In the genomic region with DNA sequence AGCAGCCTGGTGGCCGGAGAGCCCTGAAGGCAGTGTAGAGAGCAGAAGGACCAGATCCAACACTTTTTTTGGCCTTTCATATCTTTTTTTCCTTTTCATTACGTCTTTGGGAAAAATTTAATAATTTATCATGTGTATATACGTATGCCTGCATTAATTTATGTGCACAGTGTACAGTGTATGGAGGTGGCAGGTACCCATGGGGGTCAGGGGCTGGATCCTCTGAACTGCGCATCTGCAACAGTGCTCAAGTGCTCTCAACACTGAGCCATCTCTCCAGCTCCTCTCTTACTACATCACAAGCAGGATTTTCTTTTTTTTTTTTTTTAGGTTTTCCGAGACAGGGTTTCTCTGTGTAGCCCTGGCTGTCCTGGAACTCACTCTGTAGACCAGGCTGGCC, we compare ENCODE assay signal across 28 mouse cellular contexts.
"Had no signal": no experiment of that assay in that cellular context is flagged by ENCODE, and none has a peak within 500 bp of the region (broad histone marks: within the 10 kb centered on the region; RNA-seq: fewer than 3 reads in every experiment).

No protein-coding gene starts in this region.

- H3K4me2 ChIP-seq: embryonic facial prominence, embryonic 12.5 days; embryonic facial prominence, embryonic 13.5 days; embryonic facial prominence, embryonic 15.5 days; forebrain, embryonic 12.5 days; forebrain, embryonic 13.5 days; forebrain, embryonic 15.5 days had no signal

- ATAC-seq: forebrain, embryonic 13.5 days; forebrain, embryonic 14.5 days; forebrain, embryonic 15.5 days; forebrain, embryonic 16.5 days; forebrain, postnatal 0 days had no signal

- H3K27ac ChIP-seq: embryonic facial prominence, embryonic 10.5 days; embryonic facial prominence, embryonic 12.5 days; embryonic facial prominence, embryonic 13.5 days; embryonic facial prominence, embryonic 15.5 days; forebrain, embryonic 10.5 days; forebrain, embryonic 12.5 days; forebrain, embryonic 13.5 days; forebrain, embryonic 15.5 days; gastrocnemius, adult 2 months had no signal

- H3K4me3 ChIP-seq: embryonic facial prominence, embryonic 10.5 days; embryonic facial prominence, embryonic 12.5 days; embryonic facial prominence, embryonic 13.5 days; embryonic facial prominence, embryonic 15.5 days; erythroblast, embryonic 14.5 days; forebrain, embryonic 10.5 days; forebrain, embryonic 12.5 days; forebrain, embryonic 13.5 days; forebrain, embryonic 15.5 days; gastrocnemius, adult 2 months had no signal

- H3K9me3 ChIP-seq: embryonic facial prominence, embryonic 10.5 days; embryonic facial prominence, embryonic 12.5 days; embryonic facial prominence, embryonic 13.5 days; embryonic facial prominence, embryonic 15.5 days; forebrain, embryonic 10.5 days; forebrain, embryonic 12.5 days; forebrain, embryonic 13.5 days; forebrain, embryonic 15.5 days had no signal

- H3K9ac ChIP-seq: embryonic facial prominence, embryonic 12.5 days; embryonic facial prominence, embryonic 13.5 days; embryonic facial prominence, embryonic 15.5 days; forebrain, embryonic 12.5 days; forebrain, embryonic 13.5 days; forebrain, embryonic 15.5 days; forebrain, postnatal 0 days had no signal

- H3K27me3 ChIP-seq: embryonic facial prominence, embryonic 12.5 days; embryonic facial prominence, embryonic 13.5 days; embryonic facial prominence, embryonic 15.5 days; forebrain, embryonic 12.5 days; forebrain, embryonic 13.5 days; forebrain, embryonic 15.5 days had no signal

- DNase-seq: cerebellum, adult 18-20 months; cerebellum, adult 2 months; cerebellum, adult 8-10 months; cerebellum, adult 9-10 months; cerebellum, adult 9-11 months; cerebellum, postnatal 10 days; cerebellum, postnatal 14 days; cerebellum, postnatal 25 days; cerebellum, postnatal 36 days; embryo, embryonic 11 days; forebrain, postnatal 0 days; gastrocnemius, adult 2 months; gastrocnemius, postnatal 10 days; gastrocnemius, postnatal 14 days; gastrocnemius, postnatal 25 days; gastrocnemius, postnatal 36 days; heart, adult 18-20 months had no signal

- H3K4me1 ChIP-seq: embryonic facial prominence, embryonic 10.5 days; embryonic facial prominence, embryonic 12.5 days; embryonic facial prominence, embryonic 13.5 days; embryonic facial prominence, embryonic 15.5 days; forebrain, embryonic 10.5 days; forebrain, embryonic 12.5 days; forebrain, embryonic 13.5 days; forebrain, embryonic 15.5 days had no signal
